11 mouse cellular contexts compared by ENCODE assay signal in genomic region chr11:109495771-109496474, GRCm38 (mm10). TPM values are rescaled to one million over a fixed set of nuclear protein-coding genes. Genes with fewer than 3 reads are reported as not detected.
DNase-seq lines count a peak whose midpoint lies in the region; ATAC-seq and TF ChIP-seq lines count a peak whose summit lies in the region.
"Had no signal": no experiment of that assay in that cellular context is flagged by ENCODE, and none has a peak within 500 bp of the region (broad histone marks: within the 10 kb centered on the region; RNA-seq: fewer than 3 reads in every experiment).

No protein-coding gene starts in this region.

- TF ChIP-seq EP300 in stomach, postnatal 0 days (optimal IDR thresholded peaks at IDR 0.05), result no peak

- no peak for TF ChIP-seq CTCF in stomach, postnatal 0 days (IDR thresholded peaks at IDR 0.05; ENCODE audit: low read depth)
- no peak for TF ChIP-seq CTCF in layer of hippocampus, adult 2 months (conservative IDR thresholded peaks at IDR 0.05)

- H3K4me2 ChIP-seq in heart, embryonic 16.5 days (ENCODE audit: low read depth, low read length), result peak overlapping the region; percentile 8; the same call in 1 of the 2 replicates
- H3K4me2 ChIP-seq in stomach, postnatal 0 days (replicated peaks; ENCODE audit: low read depth), result no peak overlapping the region

- WGBS in heart, embryonic 16.5 days, result 49% methylated on average over 14 of the region's 14 CpGs
- WGBS in stomach, postnatal 0 days, result 45% methylated on average over 14 of the region's 14 CpGs

- no peaks in the 10 kb centered on the region for H3K9me3 ChIP-seq in heart, embryonic 16.5 days (replicated peaks; ENCODE audit: control insufficient read depth, low read length)
- no peaks in the 10 kb centered on the region for H3K9me3 ChIP-seq in stomach, postnatal 0 days (ENCODE audit: control insufficient read depth, low read length)

- no peak overlapping the region for H3K27ac ChIP-seq in heart, embryonic 16.5 days (ENCODE audit: low read length)
- H3K27ac ChIP-seq in stomach, postnatal 0 days (replicated peaks), result no peak overlapping the region
- no peak overlapping the region for H3K27ac ChIP-seq in layer of hippocampus, adult 2 months

- H3K36me3 ChIP-seq in heart, embryonic 16.5 days (ENCODE audit: control insufficient read depth, insufficient read depth), result no peaks in the 10 kb centered on the region
- H3K36me3 ChIP-seq in stomach, postnatal 0 days (ENCODE audit: control insufficient read depth, insufficient read depth, low read length), result no peaks in the 10 kb centered on the region

- no peaks in the 10 kb centered on the region for H3K27me3 ChIP-seq in heart, embryonic 16.5 days (ENCODE audit: control insufficient read depth, insufficient read depth, low read length)
- H3K27me3 ChIP-seq in stomach, postnatal 0 days (ENCODE audit: control insufficient read depth, insufficient read depth, low read length), result no peaks in the 10 kb centered on the region

- no peak for DNase-seq in heart, adult 11 months
- DNase-seq in liver, result peak; percentile 41
- DNase-seq in stomach, postnatal 0 days (ENCODE audit: low spot score), result peak; percentile 57
- no peak for DNase-seq in right cerebral cortex, postnatal 10 days (ENCODE audit: low spot score in 2 of 2)
- DNase-seq in layer of hippocampus, adult 2 months (ENCODE audit: low spot score in 2 of 2), result no peak
- DNase-seq: cerebellum, postnatal 14 days; heart, postnatal 4 days; right cerebral cortex, postnatal 25 days had no signal

- no peak; the same call in 1 of the 2 replicates for ATAC-seq in heart, embryonic 16.5 days (replicated peaks; ENCODE audit: extremely low read depth, insufficient read depth, low FRiP score)
- peak; percentile 67 for ATAC-seq in granulocyte monocyte progenitor cell, adult 5-6 weeks (replicated peaks; ENCODE audit: poor library complexity, severe bottlenecking)
- ATAC-seq in stomach, postnatal 0 days (ENCODE audit: low FRiP score, low TSS enrichment), result peak; percentile 74; the same call in 1 of the 2 replicates
- no peak for ATAC-seq in monocyte, adult 5-6 weeks (replicated peaks; ENCODE audit: insufficient number of reproducible peaks, low FRiP score, low TSS enrichment, poor library complexity, severe bottlenecking)

- H3K4me3 ChIP-seq in heart, embryonic 16.5 days (ENCODE audit: low read length), result no peak overlapping the region
- H3K4me3 ChIP-seq in stomach, postnatal 0 days (ENCODE audit: low read depth, low read length), result no peak overlapping the region
- no peak overlapping the region for H3K4me3 ChIP-seq in layer of hippocampus, adult 2 months

- peaks cover 14% of the 10 kb centered on the region for H3K4me1 ChIP-seq in heart, embryonic 16.5 days (ENCODE audit: control insufficient read depth, insufficient read depth, low read length)
- H3K4me1 ChIP-seq in stomach, postnatal 0 days (replicated peaks; ENCODE audit: control insufficient read depth, insufficient read depth), result no peaks in the 10 kb centered on the region

- H3K9ac ChIP-seq in heart, embryonic 16.5 days (ENCODE audit: low read length), result no peak overlapping the region
- no peak overlapping the region for H3K9ac ChIP-seq in stomach, postnatal 0 days (ENCODE audit: low read length)

RNA-seq across cellular contexts. Expression of gene Slc16a6, which starts 22.5 kb away (rescaled TPM):
- polyA plus RNA-seq in heart, embryonic 16.5 days (2015; fragmentation: Nextera tagmentation; extraction: Ambion mirVana), result 5.2 and 7.0 TPM in 2 replicates
- total RNA-seq in granulocyte monocyte progenitor cell, adult 5-6 weeks (2014; fragmentation: Nextera tagmentation), result 41.4 and 42.6 TPM in 2 replicates
- 14.9 and 16.6 TPM in 2 replicates for total RNA-seq in granulocyte monocyte progenitor cell, adult 5-6 weeks (2017)
- polyA plus RNA-seq in stomach, postnatal 0 days (2015; fragmentation: Nextera tagmentation; extraction: Ambion mirVana), result 10.4 and 11.9 TPM in 2 replicates
- total RNA-seq in monocyte, adult 5-6 weeks (2017), result 9.1 to 20.3 TPM (median 11.3 TPM) in 3 replicates
- 1 to 10 TPM; 7.2 to 8.1 TPM for total RNA-seq in layer of hippocampus, adult 2 months (2021)

RNA-seq across cellular contexts. Expression of gene Arsg, which starts 22.7 kb away (rescaled TPM):
- 3.6 TPM in 2 replicates for polyA plus RNA-seq in heart, embryonic 16.5 days (2015; fragmentation: Nextera tagmentation; extraction: Ambion mirVana)
- total RNA-seq in granulocyte monocyte progenitor cell, adult 5-6 weeks (2014; fragmentation: Nextera tagmentation), result 1.4 and 2.1 TPM in 2 replicates
- 1.5 and 1.6 TPM in 2 replicates for total RNA-seq in granulocyte monocyte progenitor cell, adult 5-6 weeks (2017)
- 3.2 and 3.5 TPM in 2 replicates for polyA plus RNA-seq in stomach, postnatal 0 days (2015; fragmentation: Nextera tagmentation; extraction: Ambion mirVana)
- 0.96 to 2.5 TPM (median 1.1 TPM) in 3 replicates for total RNA-seq in monocyte, adult 5-6 weeks (2017)
- 10 to 100 TPM; 11.7 to 13.9 TPM for total RNA-seq in layer of hippocampus, adult 2 months (2021)

Comparison
In these comparisons a context has a peak if more than half of its experiments do, and no peak if none do; other contexts are left out.
1. ATAC-seq: peak in granulocyte monocyte progenitor cell, adult 5-6 weeks (single experiment) and stomach, postnatal 0 days (single experiment); none in heart, embryonic 16.5 days (single experiment) and monocyte, adult 5-6 weeks (single experiment).
2. DNase-seq: peak in liver (single experiment) and stomach, postnatal 0 days (single experiment); none in heart, adult 11 months (single experiment), right cerebral cortex, postnatal 10 days (0 of 2) and layer of hippocampus, adult 2 months (0 of 2).